Mouse (Mus musculus) frontal cortex, postnatal 25 days (tissue): ENCODE data around the gene Olfr806.

Source experiments
- DNase-seq, 2 experiments: peaks; one replicate each; pipeline ENCODE4 v3.0.0; 2022; ENCODE audit warnings: low spot score in 2 of 2

Gene Olfr806

GRCm38 (mm10) chr10:129741821-129742220 is at the start of gene Olfr806:
TSS of gene Olfr806 (minus strand) at chr10:129741921.
- DNase-seq, result no peak

DNA sequence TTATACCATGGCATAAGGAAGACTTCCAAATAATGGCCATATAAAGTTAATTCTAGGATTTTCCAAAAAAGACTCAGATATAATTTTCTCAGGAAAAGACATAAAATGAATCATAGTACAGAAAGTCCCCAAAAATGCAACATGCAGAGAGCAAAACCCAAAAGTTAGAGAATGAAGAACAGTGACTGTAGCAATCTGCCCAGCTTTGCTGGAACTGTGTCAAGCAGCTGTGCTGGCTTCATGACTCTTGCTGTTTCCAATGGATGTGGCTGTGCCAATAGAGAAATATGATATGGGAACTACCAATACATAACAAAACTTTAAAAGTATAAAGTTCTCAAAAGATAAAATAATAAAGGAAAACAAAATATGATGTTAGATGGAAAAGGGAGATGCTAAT is 36.4 kb upstream of the Olfr806 start:
- no peak for DNase-seq

GRCm38 (mm10) chr10:129774338-129774737 is 32.6 kb upstream of the Olfr806 start, which contains the start of gene Olfr809:
TSS of gene Olfr809 (plus strand) at chr10:129774638.
- DNase-seq, result no peak

- no peak for DNase-seq
Observed at GRCm38 (mm10) chr10:129765182-129765581, 23.5 kb upstream of the Olfr806 start, which contains the start of gene Olfr808. TSS of gene Olfr808 (plus strand) at chr10:129765482.

- no peak for DNase-seq
Observed at GRCm38 (mm10) chr10:129757693-129758092, 16.0 kb upstream of the Olfr806 start, which contains the start of gene Olfr807. TSS of gene Olfr807 (minus strand) at chr10:129757793.

DNA sequence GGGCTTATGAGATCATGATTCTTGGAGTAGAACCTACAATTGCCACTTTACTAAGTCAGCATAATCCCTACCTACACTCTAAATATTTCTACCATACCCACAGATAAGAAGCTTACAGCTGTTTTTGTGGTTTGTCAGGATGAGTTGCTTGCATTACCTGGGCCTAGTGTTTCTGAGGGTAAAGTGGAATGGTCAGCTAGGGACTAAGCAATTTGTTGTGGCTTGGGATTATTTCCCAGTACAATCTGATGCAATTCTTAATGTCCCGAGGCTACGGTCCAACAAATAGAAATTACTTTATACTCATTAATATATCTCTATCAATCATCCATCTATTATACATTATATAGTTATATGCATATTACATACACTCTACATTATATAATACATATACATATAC is 12.4 kb downstream of the Olfr806 start, which contains the start of gene Olfr805:
TSS of gene Olfr805 (minus strand) at position 101 of the 400 bp plus-strand sequence.
- DNase-seq, result no peak

GRCm38 (mm10) chr10:129702910-129703309 is 38.8 kb downstream of the Olfr806 start, which contains the start of gene Olfr804:
TSS of gene Olfr804 (plus strand) at chr10:129703210.
- DNase-seq, result no peak

GRCm38 (mm10) chr10:129694186-129694585 is 47.5 kb downstream of the Olfr806 start, which contains the start of gene Olfr803:
TSS of gene Olfr803 (minus strand) at chr10:129694286.
- no peak for DNase-seq

DNA sequence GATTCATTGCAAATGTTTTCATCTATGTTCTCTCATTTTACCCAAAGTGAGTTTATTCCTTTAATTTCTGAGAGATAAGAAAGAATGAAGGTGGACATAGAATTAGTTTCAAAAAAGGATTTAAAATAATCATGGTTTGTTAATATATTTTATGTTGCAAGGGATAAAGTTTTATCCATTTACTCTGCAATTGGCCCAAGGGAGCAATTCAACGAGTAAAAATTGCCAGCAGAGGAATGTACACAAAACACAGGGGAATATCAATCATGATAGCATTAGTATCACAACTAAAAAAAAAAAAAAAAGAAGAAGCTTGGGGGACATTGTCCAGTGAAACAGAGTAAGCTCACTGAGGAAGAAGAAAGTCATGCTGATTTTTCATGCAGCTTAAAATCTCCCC is 53.7 kb downstream of the Olfr806 start, which contains the start of gene Olfr802:
TSS of gene Olfr802 (minus strand) at position 101 of the 400 bp plus-strand sequence.
- DNase-seq, result no peak
